Mouse (Mus musculus) hindbrain, embryonic 13.5 days (tissue): Measurements from ENCODE around the gene Gm44805. TPM values are rescaled to one million over a fixed set of nuclear protein-coding genes. Genes with fewer than 3 reads are reported as not detected.
A peak's percentile ranks its signal among the peaks of the same experiment; 100 is the strongest.

Experiments used
- ATAC-seq: fragments of 200-750 bp; cut with Nextera tagmentation; 2 replicates; pipeline ENCODE4 v1.8.0; 2017; ENCODE audit warnings: moderate TSS enrichment; ENCODE audit not compliant: low FRiP score
- H3K27ac ChIP-seq: fragments of 300-500 bp; sonication (generic); 2 replicates; pipeline ENCODE4 v1.5.1; 2015; ENCODE audit warnings: inconsistent platforms, mild to moderate bottlenecking, moderate library complexity
- H3K27me3 ChIP-seq: fragments of 300-500 bp; sonication (generic); 2 replicates; pipeline ENCODE4 v1.6.1; 2015; ENCODE audit warnings: mild to moderate bottlenecking, inconsistent platforms
- H3K36me3 ChIP-seq: fragments of 300-500 bp; sonication (generic); 2 replicates; pipeline ENCODE4 v1.6.1; 2015; ENCODE audit warnings: mild to moderate bottlenecking, inconsistent platforms
- H3K4me1 ChIP-seq: fragments of 300-500 bp; sonication (generic); replicated peaks from 2 replicates; pipeline ENCODE4 v1.6.1; 2015; ENCODE audit warnings: inconsistent platforms
- H3K4me2 ChIP-seq: fragments of 300-500 bp; sonication (generic); 2 replicates; pipeline ENCODE4 v1.6.1; 2015; ENCODE audit warnings: inconsistent platforms, mild to moderate bottlenecking, moderate library complexity
- H3K4me3 ChIP-seq: fragments of 300-500 bp; sonication (generic); 2 replicates; pipeline ENCODE4 v1.5.1; 2015; ENCODE audit warnings: mild to moderate bottlenecking, inconsistent platforms
- H3K9ac ChIP-seq: fragments of 300-500 bp; sonication (generic); 2 replicates; pipeline ENCODE4 v1.6.1; 2015; ENCODE audit warnings: mild to moderate bottlenecking, inconsistent platforms
- H3K9me3 ChIP-seq: fragments of 300-500 bp; sonication (generic); 2 replicates; pipeline ENCODE4 v1.6.1; 2016; ENCODE audit warnings: inconsistent platforms
- WGBS: fragments of 180-500 bp; shearing (Covaris S2); methylation state at CpG from one replicate; pipeline ENCODE4 v1.1.7; 2015; 5-methylcytosine and 5-hydroxymethylcytosine counted together
- polyA plus RNA-seq: library from polyadenylated mRNA; unstranded; fragments of >200 nt; fragmentation: Nextera tagmentation; extraction: Ambion mirVana; gene quantifications from 2 replicates; pipeline ENCODE4 v1.2.1, GENCODE M21; 2015

The Gm44805 gene
- polyA plus RNA-seq: not detected in 2 replicates

DNA sequence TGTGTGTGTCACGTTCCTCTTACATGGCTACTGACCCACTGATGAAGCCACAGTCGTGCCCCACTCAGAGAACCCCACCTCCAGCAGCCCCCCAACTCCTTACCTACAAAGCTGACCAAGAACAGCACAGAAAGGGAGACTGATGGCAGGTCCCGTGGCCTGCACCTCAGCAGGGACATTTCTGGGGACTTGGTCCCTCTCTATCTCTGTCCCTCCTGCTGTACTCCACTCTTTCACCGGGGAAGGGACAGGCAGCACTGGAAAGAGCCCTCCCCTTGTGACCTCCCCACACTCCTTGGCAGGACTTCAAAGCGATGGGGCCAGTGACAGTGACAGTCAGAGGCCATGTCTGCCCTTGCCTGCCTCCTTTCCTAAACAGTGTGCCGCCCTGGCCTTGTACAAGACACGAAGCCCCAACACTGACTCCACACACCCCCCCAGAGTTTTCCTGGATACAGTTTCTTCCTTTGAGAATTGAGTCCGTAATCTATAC, at the start of gene Gm44805, which contains the start of gene Apoc4:
Gm44805 (minus strand) TSS at position 222 of the 493 bp plus-strand sequence.
Apoc4 (minus strand) TSS at position 278 of the 493 bp plus-strand sequence.
- WGBS: 67% methylated on average over 8 of the region's 8 CpGs

DNA sequence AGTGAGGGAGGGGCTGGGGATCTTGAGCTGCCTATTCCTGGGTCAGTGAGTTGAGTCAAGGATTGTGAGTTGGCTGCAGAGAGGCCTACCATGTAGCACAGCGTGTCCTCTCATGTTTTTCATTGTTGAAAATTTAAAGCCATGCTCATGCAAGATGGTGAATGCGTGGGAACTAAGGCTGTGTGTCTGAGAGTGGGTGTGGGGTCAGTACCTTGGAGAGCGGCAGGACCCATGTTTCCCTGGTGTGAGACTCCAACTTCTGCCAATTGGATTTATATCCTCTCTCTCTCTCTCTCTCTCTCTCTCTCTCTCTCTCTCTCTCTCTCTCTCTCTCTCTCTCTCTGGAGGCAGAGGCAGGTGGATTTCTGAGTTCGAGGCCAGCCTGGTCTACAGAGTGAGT, 45.3 kb upstream of the Gm44805 start:
- Histone ChIP-seq H3K27me3 (no peaks in the 10 kb centered on the region), H3K9me3 (no peaks in the 10 kb centered on the region; the same call in 1 of the 2 replicates), H3K9ac (no peak overlapping the region), H3K36me3 (peaks cover 96% of the 10 kb centered on the region), H3K27ac (no peak overlapping the region), H3K4me2 (no peak overlapping the region), H3K4me1 (no peaks in the 10 kb centered on the region), H3K4me3 (no peak overlapping the region)
- ATAC-seq: no peak
- WGBS: 92% methylated on average over 4 of the region's 4 CpGs

More for the DNA sequence above, at the start of gene Gm44805, which contains the start of gene Apoc4:
- no peak within 1 kb of the TSS for H3K4me3 ChIP-seq
- no peak within 1 kb of the TSS for H3K4me2 ChIP-seq
- no peak within 1 kb of the TSS for H3K9ac ChIP-seq
- H3K36me3 ChIP-seq: no peaks in the 10 kb centered on the region
- no peak within 1 kb of the TSS for H3K27ac ChIP-seq
- no peaks in the 10 kb centered on the region for H3K9me3 ChIP-seq
- H3K27me3 ChIP-seq: no peaks in the 10 kb centered on the region
- ATAC-seq: no peak
- H3K4me1 ChIP-seq: no peaks in the 10 kb centered on the region

DNA sequence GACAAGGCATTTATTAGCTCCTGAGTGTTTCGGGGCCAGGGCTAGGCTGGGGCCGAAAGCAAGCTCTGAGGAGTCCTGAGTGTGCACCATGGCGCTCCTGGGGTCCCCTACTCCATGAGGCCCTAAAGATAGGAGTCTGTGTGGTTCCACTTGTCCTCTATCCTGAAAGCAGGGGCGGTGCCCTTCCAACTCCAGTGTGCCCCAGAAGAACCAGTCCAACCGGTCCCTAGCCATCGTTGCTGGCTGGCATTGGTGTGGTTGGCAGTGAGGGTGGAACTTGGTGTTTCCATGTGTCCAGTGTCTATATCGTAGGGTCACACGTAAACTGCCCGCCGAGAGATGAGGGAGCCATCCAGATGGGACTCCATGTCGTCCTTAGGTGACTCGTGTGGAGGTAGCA, 42.9 kb upstream of the Gm44805 start:
- Histone ChIP-seq H3K4me3 (no peak overlapping the region), H3K27me3 (no peaks in the 10 kb centered on the region), H3K36me3 (peaks cover 93% of the 10 kb centered on the region), H3K27ac (no peak overlapping the region), H3K4me2 (no peak overlapping the region), H3K4me1 (no peaks in the 10 kb centered on the region), H3K9ac (no peak overlapping the region), H3K9me3 (peaks cover 6% of the 10 kb centered on the region)
- no peak for ATAC-seq
- 96% methylated on average over 12 of the region's 12 CpGs for WGBS

DNA sequence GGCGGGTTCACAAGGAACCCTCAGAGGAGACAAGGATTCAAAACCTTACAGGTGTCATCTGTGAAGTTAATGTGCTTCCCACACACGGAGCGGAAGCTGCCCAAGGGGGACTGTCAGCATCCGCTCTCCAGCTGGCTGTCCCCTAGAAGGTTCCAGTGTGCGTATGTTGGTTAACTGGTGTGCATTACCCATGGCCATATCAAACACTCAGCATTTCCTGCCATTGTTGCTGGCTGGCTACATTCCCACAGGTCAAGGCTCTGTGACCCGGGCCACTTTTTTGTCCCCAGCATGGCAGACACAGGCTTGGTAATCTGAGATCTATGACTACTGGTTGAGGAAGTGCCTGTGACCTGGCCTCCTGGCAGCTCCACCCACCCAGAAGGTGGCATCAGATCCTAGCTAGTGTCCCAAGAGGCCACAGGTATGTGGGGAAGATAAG, 41.6 kb upstream of the Gm44805 start:
- H3K27me3 ChIP-seq: no peaks in the 10 kb centered on the region
- WGBS: 91% methylated on average over 6 of the region's 6 CpGs
- ATAC-seq: no peak
- peaks cover 6% of the 10 kb centered on the region for H3K9me3 ChIP-seq
- H3K4me2 ChIP-seq: no peak overlapping the region
- H3K36me3 ChIP-seq: peaks cover 85% of the 10 kb centered on the region
- H3K4me1 ChIP-seq: no peaks in the 10 kb centered on the region
- H3K27ac ChIP-seq: no peak overlapping the region
- no peak overlapping the region for H3K9ac ChIP-seq
- no peak overlapping the region for H3K4me3 ChIP-seq

GRCm38 (mm10) chr7:19719200-19719599, 38.0 kb upstream of the Gm44805 start:
- WGBS: 98% methylated on average over 4 of the region's 4 CpGs

DNA sequence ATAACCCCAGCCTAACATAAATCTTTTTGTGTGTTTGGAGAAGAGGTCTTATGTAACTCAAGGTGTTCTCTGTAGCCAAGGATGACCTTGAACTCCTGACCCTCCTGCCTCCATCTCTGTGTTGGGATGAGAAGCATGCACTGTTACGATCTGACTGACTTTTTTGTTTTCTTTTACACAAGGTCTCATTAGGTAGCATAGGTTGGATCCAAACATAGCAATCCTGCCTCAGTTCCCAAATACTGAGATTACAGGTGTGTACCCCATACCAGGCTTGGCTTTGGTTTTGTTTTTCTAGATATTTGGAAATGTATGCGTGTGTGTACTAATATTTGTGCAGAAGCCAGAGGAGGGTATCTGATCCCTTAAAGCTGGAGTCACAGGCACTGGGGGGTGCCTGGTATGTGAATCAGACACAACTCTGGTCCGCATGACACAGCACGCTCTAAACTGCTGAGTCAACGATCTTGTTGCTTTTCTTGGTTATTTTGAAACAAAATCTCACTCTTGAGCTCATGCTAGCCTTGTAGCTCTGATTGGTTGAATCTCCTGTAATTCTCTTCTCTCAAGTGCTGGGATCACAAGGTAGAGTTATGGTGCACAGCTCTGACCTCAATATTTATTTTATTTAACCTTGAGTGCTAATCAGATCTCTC, 37.2 kb upstream of the Gm44805 start:
- WGBS: 94% methylated on average over 5 of the region's 5 CpGs
- peaks cover 6% of the 10 kb centered on the region for H3K9me3 ChIP-seq
- no peak for ATAC-seq

More at GRCm38 (mm10) chr7:19719200-19719599, 38.0 kb upstream of the Gm44805 start:
- Histone ChIP-seq H3K27ac (no peak overlapping the region), H3K27me3 (no peaks in the 10 kb centered on the region), H3K36me3 (peaks cover 51% of the 10 kb centered on the region), H3K4me3 (no peak overlapping the region), H3K9me3 (peaks cover 6% of the 10 kb centered on the region), H3K4me1 (peaks cover 16% of the 10 kb centered on the region), H3K9ac (no peak overlapping the region), H3K4me2 (no peak overlapping the region)
- ATAC-seq: no peak

GRCm38 (mm10) chr7:19717346-19717745, 36.1 kb upstream of the Gm44805 start:
- Histone ChIP-seq H3K9ac (no peak overlapping the region), H3K36me3 (peaks cover 44% of the 10 kb centered on the region), H3K4me2 (no peak overlapping the region), H3K27me3 (no peaks in the 10 kb centered on the region), H3K27ac (peak overlapping the region; percentile 93; the same call in 1 of the 2 replicates), H3K9me3 (peaks cover 6% of the 10 kb centered on the region), H3K4me1 (peaks cover 26% of the 10 kb centered on the region), H3K4me3 (no peak overlapping the region)
- 92% methylated on average over 4 of the region's 4 CpGs for WGBS
- ATAC-seq: no peak

More for the DNA sequence above, 37.2 kb upstream of the Gm44805 start:
- Histone ChIP-seq H3K4me1 (peaks cover 24% of the 10 kb centered on the region), H3K4me3 (no peak overlapping the region), H3K36me3 (peaks cover 46% of the 10 kb centered on the region), H3K27ac (no peak overlapping the region), H3K9ac (no peak overlapping the region), H3K27me3 (no peaks in the 10 kb centered on the region), H3K4me2 (no peak overlapping the region)

GRCm38 (mm10) chr7:19716822-19717221, 35.6 kb upstream of the Gm44805 start:
- peaks cover 26% of the 10 kb centered on the region for H3K4me1 ChIP-seq
- no peak for ATAC-seq
- peak overlapping the region; percentile 60 for H3K4me2 ChIP-seq
- peaks cover 6% of the 10 kb centered on the region for H3K9me3 ChIP-seq
- 93% methylated on average over 2 of the region's 2 CpGs for WGBS
- peak overlapping the region; percentile 70 for H3K9ac ChIP-seq
- H3K27me3 ChIP-seq: no peaks in the 10 kb centered on the region
- H3K27ac ChIP-seq: peak overlapping the region; percentile 93
- peak overlapping the region; percentile 39; the same call in 1 of the 2 replicates for H3K4me3 ChIP-seq
- H3K36me3 ChIP-seq: peaks cover 46% of the 10 kb centered on the region

DNA sequence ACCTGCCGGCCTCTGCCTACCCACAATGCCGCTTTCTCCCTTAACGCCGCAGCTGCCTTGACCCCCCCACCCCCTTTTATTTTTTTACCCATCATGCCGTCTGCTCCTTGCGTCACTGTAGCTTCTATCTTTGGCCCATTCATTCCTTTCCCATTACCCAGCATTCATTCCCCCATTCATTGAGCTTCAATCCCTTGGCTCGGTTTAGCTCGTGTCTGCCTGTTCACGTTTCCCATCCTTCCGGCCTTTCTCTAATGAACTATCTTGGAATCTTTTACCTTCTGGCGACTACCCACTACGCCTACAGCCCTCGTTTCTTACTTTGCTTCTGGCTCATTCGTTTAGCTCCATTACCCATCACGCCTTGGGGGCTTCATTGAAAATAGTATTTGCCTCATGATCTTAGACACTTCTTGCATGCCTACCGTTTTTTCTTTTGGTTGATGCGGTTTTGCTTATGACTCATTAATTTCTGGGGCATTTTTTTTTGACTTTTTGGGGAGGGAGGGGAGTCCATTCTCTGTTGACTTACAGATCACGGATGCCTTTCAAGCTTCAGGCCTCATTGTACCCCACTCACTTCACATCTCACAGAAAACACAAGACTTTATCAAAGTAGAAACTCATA, 34.9 kb upstream of the Gm44805 start:
- Histone ChIP-seq H3K36me3 (peaks cover 46% of the 10 kb centered on the region), H3K27ac (peak overlapping the region; percentile 93), H3K27me3 (no peaks in the 10 kb centered on the region), H3K4me3 (peak overlapping the region; percentile 39), H3K4me1 (peaks cover 26% of the 10 kb centered on the region), H3K9me3 (peaks cover 2% of the 10 kb centered on the region), H3K9ac (peak overlapping the region; percentile 70), H3K4me2 (peak overlapping the region; percentile 60)
- no peak for ATAC-seq
- 6% methylated on average over 18 of the region's 18 CpGs for WGBS

- no peaks in the 10 kb centered on the region for H3K27me3 ChIP-seq
- peaks cover 26% of the 10 kb centered on the region for H3K4me1 ChIP-seq
- no peaks in the 10 kb centered on the region for H3K9me3 ChIP-seq
- peak within 1 kb of the TSS; percentile 98 for H3K9ac ChIP-seq
- H3K4me2 ChIP-seq: peak within 1 kb of the TSS; percentile 98
- peak; percentile 99 for ATAC-seq
- WGBS: under 1% methylated on average over 59 of the region's 59 CpGs
- peak within 1 kb of the TSS; percentile 93 for H3K27ac ChIP-seq
- peak within 1 kb of the TSS; percentile 97 for H3K4me3 ChIP-seq
- peaks cover 44% of the 10 kb centered on the region for H3K36me3 ChIP-seq
Measured at GRCm38 (mm10) chr7:19715239-19716054, 34.2 kb upstream of the Gm44805 start, which contains the start of gene Tomm40. Tomm40 (minus strand) TSS chr7:19715438.

DNA sequence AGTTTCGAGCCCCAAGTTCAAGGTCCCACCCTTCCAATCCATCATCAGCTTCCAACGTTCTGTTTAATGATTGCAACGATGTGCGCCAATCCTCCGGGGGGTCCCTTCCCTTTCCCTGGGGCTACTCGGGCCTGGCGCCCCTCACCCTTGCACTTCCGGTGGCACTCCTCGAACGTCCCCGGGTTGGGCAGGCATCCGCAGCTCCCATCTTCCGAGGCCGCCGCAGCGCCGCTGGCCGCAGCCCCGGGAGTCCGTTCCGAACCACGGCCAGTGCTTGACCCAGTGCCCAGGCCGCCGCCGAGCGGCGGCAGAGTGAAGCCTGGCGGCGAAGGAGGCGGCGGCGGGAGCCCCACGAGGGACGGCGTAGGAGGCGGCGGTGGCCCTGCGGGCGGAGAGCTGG, 33.6 kb upstream of the Gm44805 start:
- Histone ChIP-seq H3K27ac (peak overlapping the region; percentile 84), H3K4me2 (peak overlapping the region; percentile 98), H3K4me3 (peak overlapping the region; percentile 97), H3K36me3 (peaks cover 45% of the 10 kb centered on the region), H3K4me1 (peaks cover 26% of the 10 kb centered on the region), H3K9me3 (no peaks in the 10 kb centered on the region), H3K9ac (peak overlapping the region; percentile 98), H3K27me3 (no peaks in the 10 kb centered on the region)
- ATAC-seq: no peak; the same call in none of the 2 replicates
- 1% methylated on average over 39 of the region's 39 CpGs for WGBS

- 91% methylated on average over 9 of the region's 9 CpGs for WGBS
- Histone ChIP-seq H3K27me3 (no peaks in the 10 kb centered on the region), H3K4me2 (no peak overlapping the region; the same call in 1 of the 2 replicates), H3K4me1 (peaks cover 26% of the 10 kb centered on the region), H3K9ac (no peak overlapping the region), H3K36me3 (peaks cover 46% of the 10 kb centered on the region), H3K9me3 (no peaks in the 10 kb centered on the region), H3K4me3 (no peak overlapping the region), H3K27ac (no peak overlapping the region)
- ATAC-seq: no peak
Measured at GRCm38 (mm10) chr7:19713598-19713997, 32.4 kb upstream of the Gm44805 start.
